Comparison of ENCODE assay signal across 14 mouse cellular contexts in the genomic region with DNA sequence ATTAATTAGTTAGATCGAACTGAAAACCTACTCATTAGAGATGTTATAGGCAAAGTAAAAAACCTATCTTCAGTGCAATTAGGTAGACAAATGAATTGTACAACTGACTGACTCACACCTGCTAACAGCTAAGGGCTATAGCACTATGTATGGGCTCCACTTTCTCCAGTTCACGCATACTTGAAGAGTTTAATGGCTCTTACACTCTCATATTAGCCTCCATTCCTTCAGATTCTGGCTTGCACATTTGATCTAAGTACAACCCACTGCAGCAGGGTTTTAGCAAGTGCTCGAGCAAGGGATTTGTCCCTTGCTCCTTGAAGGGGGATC.
"Had no signal": no experiment of that assay in that cellular context is flagged by ENCODE, and none has a peak within 500 bp of the region (broad histone marks: within the 10 kb centered on the region; RNA-seq: fewer than 3 reads in every experiment).

No protein-coding gene starts in this region.

- H3K9me3 ChIP-seq: limb, embryonic 12.5 days; lung, embryonic 15.5 days had no signal

- DNase-seq: kidney, postnatal 10 days; kidney, postnatal 4 days; liver; liver, embryonic 13.5 days; liver, postnatal 0 days; lung, postnatal 14 days; right cerebral cortex, postnatal 4 days; spleen, adult 18-20 months; thymus, postnatal 4 days had no signal

- H3K4me1 ChIP-seq: liver, embryonic 13.5 days; megakaryocyte, embryonic 14.5 days had no signal

- ATAC-seq: liver, postnatal 0 days had no signal

- H3K27me3 ChIP-seq: limb, embryonic 12.5 days; liver, embryonic 13.5 days; lung, embryonic 15.5 days; megakaryocyte, embryonic 14.5 days had no signal

- H3K4me2 ChIP-seq: liver, embryonic 13.5 days; lung, embryonic 15.5 days had no signal

- H3K27ac ChIP-seq: layer of hippocampus, adult 2 months; limb, embryonic 12.5 days; liver, embryonic 13.5 days; lung, embryonic 15.5 days; macrophage had no signal

- H3K9ac ChIP-seq: limb, embryonic 12.5 days; liver, embryonic 13.5 days; liver, postnatal 0 days; lung, embryonic 15.5 days had no signal

- H3K4me3 ChIP-seq: limb, embryonic 12.5 days; liver, embryonic 13.5 days; lung, embryonic 15.5 days; megakaryocyte, embryonic 14.5 days had no signal

- H3K36me3 ChIP-seq: limb, embryonic 12.5 days; liver, embryonic 13.5 days; lung, embryonic 15.5 days had no signal
